Mouse (Mus musculus) mouse embryonic stem cell (cell line): ENCODE results near the gene Ndufab1.

Source experiments
- in situ Hi-C, 2 experiments: fragments of 300-500 bp; cut with MboI; formaldehyde crosslinking; loops; 1 replicate in 1 of 2; 3 replicates in 1 of 2; pipeline ENCODE4 v1.14.3; 2019 to 2020; ENCODE audit warnings: low sequenced_read_pairs in 2 of 2, low pct_unique_long_range_greater_than_20kb in 1 of 2, mixed read lengths in 1 of 2; ENCODE audit not compliant: unreplicated experiment in 1 of 2

The Ndufab1 gene

DNA sequence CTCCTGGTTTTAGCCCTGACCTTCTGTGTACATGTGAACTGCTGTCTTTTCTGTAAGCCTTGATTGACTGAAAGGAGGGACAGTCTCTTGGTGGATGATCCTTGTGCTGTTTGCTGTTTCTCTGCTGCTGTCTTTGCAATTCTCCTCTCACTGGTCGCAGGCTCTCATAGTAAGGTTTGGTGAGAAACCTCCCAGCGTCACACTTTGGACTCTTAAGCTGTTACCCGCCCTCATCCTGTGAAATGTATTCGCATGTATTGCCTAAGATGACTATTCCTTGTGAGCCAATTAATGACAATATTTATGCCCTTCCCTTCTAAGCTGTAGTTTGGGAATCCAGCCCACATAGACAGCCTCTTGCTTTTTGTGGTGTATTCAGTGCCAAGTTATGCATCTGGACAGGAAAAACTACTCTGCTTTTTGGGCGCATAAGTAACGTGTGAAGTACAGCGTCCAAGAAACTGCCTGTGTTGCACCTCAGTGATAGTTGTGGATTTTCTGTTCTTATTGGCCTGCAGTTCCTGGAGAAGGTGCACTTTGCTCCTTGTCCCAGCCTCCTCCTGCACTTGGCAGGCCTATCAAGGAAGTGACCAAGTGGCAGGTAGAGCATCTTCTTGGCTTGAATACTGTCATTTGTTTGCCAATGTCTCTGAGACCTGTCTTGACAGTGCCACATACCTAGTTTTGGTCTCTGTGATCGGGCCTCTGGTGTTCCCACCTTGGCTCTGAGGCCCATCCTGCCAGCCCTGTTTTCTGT lies 21.7 kb downstream of the Ndufab1 start:
- in situ Hi-C loops = loop anchor here in 1 of 2 experiments (25.0 kb wide), 1 partner anchor 907 kb away; no protein-coding TSS in a partner anchor

DNA sequence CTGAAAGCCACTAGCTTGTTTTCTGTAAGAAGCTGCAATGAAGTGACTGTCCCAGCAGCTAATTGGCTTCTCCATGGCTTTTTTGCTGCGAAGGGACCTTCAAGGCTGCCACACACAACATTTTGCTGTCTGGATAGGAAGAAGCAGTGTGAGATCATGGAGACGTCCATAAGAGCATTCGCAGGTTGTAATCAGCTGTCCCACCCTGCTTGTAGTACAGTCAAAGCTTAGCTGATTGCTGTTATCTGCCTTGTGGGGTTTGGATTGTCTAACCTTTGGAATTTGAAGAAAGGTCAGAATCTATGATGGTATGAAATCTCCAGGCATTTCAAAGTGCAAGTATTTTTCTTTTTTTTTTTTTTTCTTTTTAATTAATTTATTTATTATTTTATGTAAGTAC lies 27.3 kb downstream of the Ndufab1 start:
- in situ Hi-C loops = no loop called here

DNA sequence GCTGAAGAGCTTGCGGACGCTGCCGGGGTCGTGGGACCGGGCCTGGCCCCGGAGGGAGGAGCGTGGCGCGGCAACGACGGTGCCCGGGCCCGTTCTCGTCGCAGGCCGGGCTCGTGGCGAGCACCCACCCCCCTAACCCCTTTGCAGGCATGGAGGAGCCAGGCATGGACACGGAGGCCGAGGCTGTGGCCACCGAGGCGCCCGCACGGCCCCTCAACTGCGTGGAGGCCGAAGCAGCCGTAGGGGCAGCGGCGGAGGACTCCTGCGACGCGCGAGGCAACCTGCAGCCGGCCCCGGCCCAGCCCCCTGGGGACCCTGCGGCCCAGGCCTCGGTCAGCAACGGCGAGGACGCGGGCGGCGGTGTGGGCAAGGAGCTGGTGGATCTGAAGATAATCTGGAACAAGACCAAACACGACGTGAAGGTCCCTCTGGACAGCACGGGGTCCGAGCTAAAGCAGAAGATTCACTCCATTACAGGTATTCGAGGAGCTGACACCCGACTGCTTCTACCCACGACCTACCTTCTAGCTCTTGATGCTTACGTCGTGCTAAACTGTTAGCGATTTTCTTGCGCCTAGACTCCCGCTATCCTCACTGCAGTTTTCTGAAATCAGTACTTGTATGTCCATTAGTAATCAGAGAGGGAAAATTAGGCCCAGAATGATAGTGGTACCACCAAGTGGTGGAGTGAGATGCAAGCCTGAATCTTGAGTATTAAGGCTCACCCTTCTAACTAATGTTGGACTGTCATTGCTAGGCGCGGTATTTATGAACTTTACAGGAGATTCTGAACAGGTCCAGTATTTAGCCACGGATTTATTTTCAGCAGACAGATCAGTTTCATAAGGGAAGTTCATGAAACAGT lies 33.9 kb downstream of the Ndufab1 start:
- in situ Hi-C loops = no loop called here

DNA sequence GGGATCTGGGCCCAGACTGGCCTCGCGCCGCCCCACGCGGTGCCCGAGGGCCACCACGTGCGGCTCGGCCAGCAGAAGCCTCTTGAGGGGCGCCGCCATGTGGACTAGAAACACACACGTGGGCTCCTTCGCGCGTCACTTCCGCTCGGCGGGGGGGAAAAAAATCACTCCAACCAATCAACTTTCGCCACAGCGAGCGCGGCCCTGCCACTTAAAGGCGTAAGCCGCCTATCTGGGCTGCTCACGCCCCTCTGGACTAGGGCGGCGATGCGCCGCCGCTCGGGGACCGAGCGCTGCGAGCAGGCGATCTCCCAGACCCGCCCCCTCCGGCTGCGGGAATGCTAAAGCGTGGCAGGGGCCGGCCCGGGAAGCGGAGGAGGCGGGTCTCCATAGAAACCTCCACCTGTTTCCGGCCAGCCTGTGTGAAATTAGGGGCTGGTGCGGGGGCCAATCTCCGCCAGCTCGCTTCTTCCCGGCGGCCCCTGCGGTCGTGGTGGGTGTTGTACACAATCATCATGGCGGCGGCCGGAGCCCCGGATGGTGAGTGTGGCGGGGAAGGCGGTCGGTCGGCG lies 34.7 kb downstream of the Ndufab1 start, which contains the start of the genes Ubfd1 and Ears2:
Gene Ubfd1 (plus strand): TSS at position 231 of the 572 bp plus-strand sequence.
Gene Ears2 (minus strand): TSS at position 319 of the 572 bp plus-strand sequence.
- in situ Hi-C loops = no loop called here

DNA sequence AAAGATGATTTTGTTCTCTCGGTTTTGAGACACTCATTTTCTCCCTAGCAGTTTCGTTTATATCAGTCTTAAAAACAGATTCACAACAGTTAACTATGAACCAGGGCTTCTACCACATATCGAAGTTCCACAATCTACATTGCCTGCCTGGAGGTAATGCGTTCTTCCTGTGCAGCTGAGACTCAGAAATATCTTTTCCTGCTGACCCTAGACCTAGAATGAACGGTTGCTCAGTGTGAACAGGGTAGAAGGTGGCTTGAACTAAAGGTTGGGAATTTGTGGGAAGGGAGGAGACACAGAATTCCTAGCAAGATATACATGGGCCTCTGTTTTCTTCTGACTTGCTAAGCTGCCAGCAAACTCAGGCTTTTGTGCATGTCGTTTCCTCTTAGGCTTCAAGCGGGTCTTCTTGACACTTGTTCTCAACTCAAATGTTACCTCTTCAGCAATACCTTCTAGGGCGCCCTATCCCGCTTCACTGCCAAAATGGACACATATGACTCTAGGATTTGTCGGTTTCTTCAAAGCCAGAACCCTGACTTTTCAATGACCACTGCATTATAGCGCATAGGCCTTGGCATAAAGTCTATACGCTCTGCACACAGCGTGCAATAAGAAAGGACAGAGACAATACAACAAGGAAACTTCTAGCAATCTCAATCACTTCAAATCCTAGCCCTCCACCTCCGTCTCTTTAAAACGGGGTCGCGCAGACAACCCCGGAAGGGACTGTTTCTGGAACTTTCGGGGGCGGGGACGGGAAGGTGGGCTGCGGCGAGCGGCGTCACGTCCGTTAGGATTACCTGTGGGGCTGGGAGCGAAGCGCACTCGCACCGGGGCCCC lies 35.4 kb downstream of the Ndufab1 start:
- in situ Hi-C loops = no loop called here

DNA sequence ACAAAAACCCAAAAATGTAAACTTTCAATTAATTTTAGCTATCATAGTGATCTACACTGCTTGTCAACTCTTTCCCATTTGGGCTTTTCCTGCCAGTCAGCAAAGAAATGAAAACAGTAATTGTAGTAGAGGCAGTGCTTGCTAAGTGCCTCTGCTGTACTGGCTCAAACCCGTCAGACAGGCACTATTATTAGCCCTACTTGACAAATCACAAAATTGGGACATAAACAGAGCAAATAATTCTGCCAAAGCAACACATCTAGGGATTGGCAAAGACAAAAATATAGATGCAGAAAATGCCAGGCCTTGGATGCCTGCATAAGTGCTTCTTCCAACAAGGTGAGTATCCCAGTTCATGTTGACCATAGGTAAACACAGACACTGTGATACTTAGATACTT lies 36.0 kb downstream of the Ndufab1 start:
- in situ Hi-C loops = no loop called here

DNA sequence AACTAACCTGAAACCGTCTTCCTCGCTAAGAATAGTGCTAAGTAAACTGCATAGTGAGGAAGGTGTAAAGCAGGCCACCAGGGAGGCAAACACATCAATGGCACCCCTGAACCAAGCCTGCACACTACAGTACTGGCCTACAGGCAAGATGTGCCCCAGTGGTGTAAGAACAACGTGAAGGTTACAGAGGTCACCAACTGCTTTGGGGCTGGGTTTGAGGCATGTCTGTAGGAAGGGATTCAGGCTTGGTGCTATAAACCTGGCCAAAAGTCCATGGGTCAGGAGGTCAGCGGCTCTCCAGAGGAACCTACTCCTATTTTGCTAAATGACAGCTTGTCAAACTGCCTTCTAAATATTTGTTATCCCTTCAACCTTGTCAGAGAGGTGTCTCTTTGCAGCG lies 45.1 kb downstream of the Ndufab1 start:
- in situ Hi-C loops = no loop called here

DNA sequence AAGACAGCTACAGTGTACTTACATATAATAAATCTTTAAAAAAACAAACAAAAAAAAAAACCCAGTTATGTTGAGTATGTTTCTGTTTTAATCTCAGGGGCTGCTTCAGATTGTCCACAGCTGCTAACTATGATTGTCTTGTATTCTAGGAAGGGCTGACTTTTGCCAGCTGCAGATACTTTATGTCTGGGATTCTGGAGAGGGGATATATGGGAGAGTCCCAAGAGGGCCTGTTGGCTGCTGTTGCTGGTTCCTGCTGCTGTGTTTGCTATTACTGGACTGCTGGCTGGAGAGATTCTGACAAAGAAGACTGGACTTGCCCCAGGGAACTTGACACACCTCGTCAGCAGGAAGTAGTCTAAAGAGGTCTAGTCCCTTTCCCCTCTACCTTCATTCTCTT lies 50.9 kb downstream of the Ndufab1 start:
- in situ Hi-C loops = no loop called here

DNA sequence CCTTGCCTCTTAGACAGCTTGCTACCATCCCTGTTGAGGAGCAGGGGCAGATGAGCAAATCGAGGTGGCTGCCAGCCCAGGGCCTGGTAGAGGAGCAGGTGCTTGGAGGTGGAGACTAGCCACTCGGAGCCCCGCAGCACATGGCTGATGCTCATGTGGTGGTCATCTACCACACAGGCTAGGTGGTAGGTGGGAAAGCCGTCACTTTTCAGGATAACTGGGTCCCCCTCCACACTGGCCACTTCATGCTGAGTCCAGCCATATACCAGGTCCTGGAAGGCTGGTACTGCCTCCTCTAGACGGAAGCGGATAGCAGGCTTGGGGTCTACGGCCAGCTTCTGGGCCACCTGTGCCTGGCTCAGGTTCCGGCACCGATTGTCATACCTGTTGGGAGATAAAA lies 53.5 kb downstream of the Ndufab1 start:
- in situ Hi-C loops = no loop called here

DNA sequence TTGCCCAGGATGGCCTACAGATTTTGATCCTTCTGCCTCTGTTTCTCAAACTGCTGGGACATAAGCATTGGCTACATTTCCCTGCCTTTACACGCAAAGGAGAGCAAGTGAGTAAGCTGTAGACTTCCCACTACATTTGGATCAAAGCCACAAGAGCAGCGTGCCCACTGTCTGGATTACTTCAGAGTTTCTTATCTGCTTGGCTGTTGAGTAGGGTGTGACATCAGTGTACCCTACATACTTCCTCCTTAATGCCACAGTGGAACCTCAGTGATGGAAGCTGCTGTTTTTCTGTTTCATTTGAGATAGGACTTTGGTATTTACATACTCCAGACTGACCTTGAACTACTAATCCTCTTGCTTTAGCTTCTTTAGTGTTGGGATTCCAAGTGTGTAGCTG lies 54.9 kb downstream of the Ndufab1 start:
- in situ Hi-C loops = no loop called here

DNA sequence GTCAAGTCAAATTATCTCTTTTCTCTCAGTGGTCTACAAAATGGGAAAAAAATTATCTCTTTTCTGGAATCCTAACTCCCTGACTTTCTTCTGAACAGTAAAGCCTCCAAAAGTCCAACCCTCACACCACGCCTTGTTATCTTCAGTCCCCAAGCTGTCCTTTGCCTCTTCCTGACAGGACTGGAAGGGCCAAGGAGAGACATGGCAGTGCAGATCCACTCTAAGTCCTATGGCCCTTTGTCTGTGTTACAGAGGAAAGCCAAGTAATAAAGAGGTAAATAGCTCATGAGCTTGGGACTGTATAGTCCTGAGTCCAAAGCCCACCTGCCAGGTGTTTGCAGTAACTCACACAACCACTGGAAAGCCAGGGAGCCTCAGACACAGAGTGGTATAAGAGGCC lies 56.0 kb downstream of the Ndufab1 start:
- in situ Hi-C loops = no loop called here

DNA sequence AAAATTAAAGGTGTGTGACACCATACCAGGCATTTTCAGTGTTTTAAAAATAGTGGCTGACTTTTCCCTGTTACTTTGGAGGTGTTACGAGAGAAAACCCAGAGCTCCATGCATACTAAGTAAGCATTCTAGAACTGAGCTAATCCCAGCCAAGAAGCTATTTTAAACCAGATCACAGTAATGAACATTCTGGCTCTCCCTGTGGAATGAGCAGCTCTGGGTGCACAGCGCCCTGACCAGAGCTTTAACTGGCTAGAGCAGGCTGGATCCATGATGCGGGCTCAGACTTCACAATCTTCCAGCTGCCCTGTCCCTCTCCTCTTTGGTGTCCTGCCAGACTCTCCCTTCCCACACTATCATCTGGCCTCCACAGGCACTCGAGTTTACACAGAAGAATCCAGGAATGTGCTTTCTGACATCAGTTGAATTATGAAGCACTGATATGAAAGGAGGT lies 56.5 kb downstream of the Ndufab1 start:
- in situ Hi-C loops = no loop called here

DNA sequence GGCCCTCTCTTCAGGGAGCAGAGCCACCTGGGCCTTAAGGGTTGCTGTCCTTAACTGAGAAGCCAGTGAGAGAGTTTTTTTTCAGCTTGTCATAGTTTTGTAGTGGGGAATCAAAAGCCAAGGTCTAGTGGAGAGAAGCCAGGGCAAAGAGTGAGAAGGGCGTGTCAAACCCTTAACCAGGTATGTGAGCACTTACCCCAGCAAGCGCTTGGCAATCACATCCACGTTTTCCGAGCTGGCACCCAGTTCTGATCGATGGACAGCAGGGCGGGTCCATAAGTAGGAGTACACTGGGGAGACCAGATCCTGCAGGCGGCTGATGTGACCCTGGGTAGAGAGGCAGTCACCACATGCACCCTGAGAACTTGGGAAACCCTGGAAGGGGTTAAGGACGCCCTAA lies 57.6 kb downstream of the Ndufab1 start:
- in situ Hi-C loops = no loop called here
